Mouse (Mus musculus) testis, adult 2 months (tissue): ENCODE measurements at regions not wholly inside any gene's neighbourhood (a gene's known extent, or its start where the extent isn't known, plus 50 kb on each side); places are given as distances from the start of the nearest gene placed in this dataset.

Experiments
- CTCF ChIP-seq: fragments of 200-500 bp; IDR thresholded peaks from 2 replicates; pipeline ENCODE4 v1.5.1; 2012; ENCODE audit warnings: low read depth, mild to moderate bottlenecking, inconsistent platforms, low read length, moderate library complexity; ENCODE audit not compliant: control insufficient read depth, insufficient read depth, insufficient replicate concordance
- POLR2A ChIP-seq: fragments of 200-500 bp; IDR thresholded peaks from 2 replicates; pipeline ENCODE4 v1.6.1; 2012; ENCODE audit warnings: low read depth, mild to moderate bottlenecking, inconsistent platforms, low read length, moderate library complexity; ENCODE audit not compliant: control insufficient read depth

DNA sequence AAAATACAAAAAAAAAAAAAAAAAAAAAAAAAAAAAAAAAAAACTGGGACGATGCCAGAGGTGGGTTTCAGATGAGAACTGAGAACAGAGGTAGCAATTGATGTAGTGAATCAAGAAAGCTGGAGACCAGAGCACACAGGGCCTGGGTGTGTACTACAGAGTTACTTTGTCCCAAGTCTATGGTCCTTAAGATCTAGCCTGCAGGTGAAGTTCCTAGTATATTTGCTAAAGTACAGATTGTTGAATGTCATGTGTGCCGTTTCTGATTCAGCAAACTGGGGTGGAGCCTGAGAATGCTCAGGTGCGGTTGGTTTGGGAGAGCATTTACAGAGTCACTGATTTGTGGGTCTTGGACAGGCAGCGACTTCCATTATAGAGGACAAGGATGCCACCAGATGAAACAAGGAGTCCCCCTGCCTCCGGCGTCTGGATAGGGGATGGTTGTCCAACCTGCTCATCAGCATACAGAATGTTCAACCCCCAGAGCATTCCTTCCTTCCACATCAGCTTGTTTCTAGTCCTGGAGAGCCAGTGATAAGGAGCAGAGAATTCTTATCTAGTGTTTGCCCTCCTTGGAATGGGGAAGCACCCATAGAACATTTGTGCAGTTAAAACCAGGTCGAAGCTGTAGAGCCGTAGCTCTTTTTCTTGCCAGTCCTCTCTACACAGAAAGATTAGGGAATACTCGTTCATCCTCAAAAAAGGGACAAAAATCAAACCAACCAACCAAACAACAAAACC lies 122.5 kb upstream of the Ttc29 start:
- TF ChIP-seq CTCF (no peak), POLR2A (no peak)
